Mouse (Mus musculus) kidney, embryonic 16.5 days (tissue): ENCODE data around the gene Tstd3. TPM values are rescaled to one million over a fixed set of nuclear protein-coding genes. Genes with fewer than 3 reads are reported as not detected.

Experiments used
- ATAC-seq: fragments of 200-750 bp; cut with Nextera tagmentation; 2 replicates; pipeline ENCODE4 v1.8.0; 2017; ENCODE audit warnings: moderate TSS enrichment; ENCODE audit not compliant: low FRiP score, low TSS enrichment
- H3K27ac ChIP-seq: fragments of 300-500 bp; sonication (generic); 2 replicates; pipeline ENCODE4 v1.5.1; 2014; ENCODE audit warnings: low read length
- H3K27me3 ChIP-seq: fragments of 300-500 bp; sonication (generic); 2 replicates; pipeline ENCODE4 v1.6.1; 2014; ENCODE audit warnings: low read length, control low read depth, mixed read lengths; ENCODE audit not compliant: insufficient read depth
- H3K36me3 ChIP-seq: fragments of 300-500 bp; sonication (generic); 2 replicates; pipeline ENCODE4 v1.6.1; 2014; ENCODE audit warnings: low read length, control low read depth, mixed read lengths; ENCODE audit not compliant: insufficient read depth
- H3K4me1 ChIP-seq: fragments of 300-500 bp; sonication (generic); 2 replicates; pipeline ENCODE4 v1.6.1; 2014; ENCODE audit warnings: low read length, control low read depth, mixed read lengths; ENCODE audit not compliant: insufficient read depth
- H3K4me2 ChIP-seq: fragments of 300-500 bp; sonication (generic); replicated peaks from 2 replicates; pipeline ENCODE4 v1.6.1; 2014; ENCODE audit warnings: low read depth, low read length
- H3K4me3 ChIP-seq: fragments of 300-500 bp; sonication (generic); 2 replicates; pipeline ENCODE4 v1.5.1; 2014; ENCODE audit warnings: mild to moderate bottlenecking, low read length
- H3K9ac ChIP-seq: fragments of 300-500 bp; sonication (generic); replicated peaks from 2 replicates; pipeline ENCODE4 v1.6.1; 2014; ENCODE audit warnings: low read length
- H3K9me3 ChIP-seq: fragments of 300-500 bp; sonication (generic); 2 replicates; pipeline ENCODE4 v1.6.1; 2016; ENCODE audit warnings: low read length, control low read depth
- WGBS: fragments of 180-500 bp; shearing (Covaris S2); extraction: QIAGEN DNeasy Blood & Tissue Kit; methylation state at CpG from one replicate; pipeline ENCODE4 v1.1.7; 2014; 5-methylcytosine and 5-hydroxymethylcytosine counted together
- polyA plus RNA-seq: library from polyadenylated mRNA; unstranded; fragments of >200 nt; fragmentation: Nextera tagmentation; extraction: Ambion mirVana; gene quantifications from 2 replicates; pipeline ENCODE4 v1.2.1, GENCODE M21; 2015

The Tstd3 gene
- polyA plus RNA-seq, 1 experiment from 2014 or later: 12.6 TPM

GRCm38 (mm10) chr4:21712147-21712546, 54.9 kb downstream of the Tstd3 start:
- Histone ChIP-seq H3K9me3 (no peaks in the 10 kb centered on the region), H3K9ac (no peak overlapping the region), H3K36me3 (no peaks in the 10 kb centered on the region), H3K4me2 (no peak overlapping the region), H3K4me1 (no peaks in the 10 kb centered on the region), H3K27me3 (no peaks in the 10 kb centered on the region), H3K27ac (no peak overlapping the region), H3K4me3 (no peak overlapping the region)
- 3% methylated on average over 13 of the region's 13 CpGs for WGBS
- ATAC-seq: peak; percentile 99

Other genes with a start within 250 kb of the Tstd3 start
- not detected in 2 replicates for gene Prdm13, start 81.2 kb downstream of the Tstd3 start, polyA plus RNA-seq
- 40.2 and 40.7 TPM in 2 replicates for gene Ccnc, start 39.5 kb downstream of the Tstd3 start, polyA plus RNA-seq
- gene Usp45, start 56 bp downstream of the Tstd3 start, polyA plus RNA-seq: 7.2 and 8.6 TPM in 2 replicates
- 129 and 154 TPM in 2 replicates for gene Pnisr, start 80.4 kb upstream of the Tstd3 start, polyA plus RNA-seq
- gene Coq3, start 112.5 kb upstream of the Tstd3 start, polyA plus RNA-seq: 13.5 and 13.6 TPM in 2 replicates
- gene Faxc, start 164.1 kb upstream of the Tstd3 start, polyA plus RNA-seq: 3.2 and 3.7 TPM in 2 replicates